Comparison of ENCODE assay signal across 16 mouse cellular contexts in the genomic region with DNA sequence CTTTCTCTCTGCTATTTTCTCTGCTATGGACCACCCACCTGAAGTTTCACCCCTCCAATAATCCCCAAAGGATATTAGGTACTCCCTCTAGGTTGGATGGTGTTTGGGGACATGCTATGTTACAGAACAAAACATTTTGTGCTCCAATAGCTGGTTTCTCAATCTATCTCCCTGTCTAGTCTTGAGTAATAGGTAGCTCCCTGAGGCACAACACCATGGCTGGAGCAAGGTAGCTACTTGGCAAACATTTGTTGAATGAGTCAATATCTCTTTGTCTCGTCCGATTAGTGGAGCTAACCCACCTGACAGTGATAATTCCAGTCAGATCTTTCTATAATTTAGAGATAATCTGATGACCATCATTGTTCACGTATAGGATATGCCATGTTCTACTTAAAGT.
"Had no signal": no experiment of that assay in that cellular context is flagged by ENCODE, and none has a peak within 500 bp of the region (broad histone marks: within the 10 kb centered on the region; RNA-seq: fewer than 3 reads in every experiment).

No protein-coding gene starts in this region.

- H3K27me3 ChIP-seq: neural tube, embryonic 13.5 days; neural tube, embryonic 15.5 days; stomach, embryonic 15.5 days had no signal

- H3K9me3 ChIP-seq: neural tube, embryonic 13.5 days; neural tube, embryonic 15.5 days; stomach, embryonic 15.5 days had no signal

- H3K4me3 ChIP-seq: neural tube, embryonic 13.5 days; neural tube, embryonic 15.5 days; stomach, embryonic 15.5 days had no signal

- H3K27ac ChIP-seq: neural tube, embryonic 13.5 days; neural tube, embryonic 15.5 days; stomach, embryonic 15.5 days; stomach, postnatal 0 days had no signal

- DNase-seq: retina, postnatal 1 day; right cerebral cortex, adult 18-20 months; right cerebral cortex, postnatal 14 days; right cerebral cortex, postnatal 25 days; right cerebral cortex, postnatal 4 days; spleen, adult 18-20 months; thymus, adult 18-20 months; thymus, adult 2 months; thymus, postnatal 14 days; thymus, postnatal 25 days; thymus, postnatal 36 days; thymus, postnatal 4 days had no signal

- H3K9ac ChIP-seq: neural tube, embryonic 13.5 days; neural tube, embryonic 15.5 days; stomach, embryonic 15.5 days had no signal

- H3K36me3 ChIP-seq: neural tube, embryonic 13.5 days; neural tube, embryonic 15.5 days; stomach, embryonic 15.5 days had no signal

- H3K4me1 ChIP-seq: neural tube, embryonic 15.5 days; stomach, embryonic 15.5 days had no signal

- H3K4me2 ChIP-seq: neural tube, embryonic 13.5 days; neural tube, embryonic 15.5 days; stomach, embryonic 15.5 days had no signal
